Mouse (Mus musculus) inflammation-experienced regulatory T-cells, adult 16 weeks (primary cell): ENCODE measurements around the gene Adgrl2. TPM values are rescaled to one million over a fixed set of nuclear protein-coding genes. Genes with fewer than 3 reads are reported as not detected.

Source experiments
- polyA plus RNA-seq: library from polyadenylated mRNA; unstranded; fragments of 100-300 nt; shearing (Covaris generic); gene quantifications from one replicate; pipeline ENCODE4 v1.2.1, GENCODE M21; 2017

The Adgrl2 gene
- polyA plus RNA-seq: 0.43 TPM

DNA sequence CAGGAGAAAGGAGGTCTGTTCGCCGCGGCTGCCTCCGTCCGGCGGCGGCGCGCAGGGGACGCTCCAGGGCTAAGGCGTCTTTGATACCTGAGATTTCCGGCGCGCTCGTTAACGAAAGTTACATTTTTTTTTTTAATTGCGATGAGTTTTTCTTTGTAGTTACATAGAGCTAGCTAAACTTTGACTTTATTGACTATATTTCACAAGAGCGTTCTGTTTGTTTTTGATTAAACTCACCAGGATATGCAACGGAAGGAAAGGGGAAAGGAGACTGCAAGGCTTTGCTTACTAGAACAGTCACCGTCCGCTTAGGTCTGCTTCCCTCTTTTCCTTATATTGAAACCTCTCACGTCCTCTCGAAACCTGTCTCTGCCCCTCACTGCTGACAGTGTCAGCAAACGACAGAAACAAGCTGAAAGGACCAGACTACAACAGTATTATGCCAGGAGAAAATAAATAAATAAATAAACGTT lies at the start of gene Adgrl2:
Adgrl2 (minus strand) TSS at position 25 of the 473 bp plus-strand sequence.

